ENCODE assay signal across 17 mouse cellular contexts in the genomic region with DNA sequence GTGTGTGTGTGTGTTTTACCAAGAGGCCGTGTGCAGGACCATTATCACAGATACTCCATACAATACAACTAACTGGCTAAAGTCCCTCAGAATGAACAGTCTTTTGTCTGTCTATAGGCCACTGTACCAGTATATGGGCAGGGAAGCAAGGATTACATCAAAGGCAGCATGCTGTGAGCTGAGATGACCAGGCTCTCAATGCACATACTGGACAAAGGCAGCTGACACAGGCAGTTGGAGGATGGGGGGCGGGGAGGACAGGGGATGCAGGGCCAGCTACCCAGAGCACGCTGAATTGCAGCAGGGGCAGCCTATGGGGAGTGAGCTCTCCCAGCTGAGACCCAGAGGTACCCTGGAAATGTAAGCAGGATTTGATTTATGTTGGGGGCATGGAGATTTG. TPM values are rescaled to one million over a fixed set of nuclear protein-coding genes. Genes with fewer than 3 reads are reported as not detected.
DNase-seq lines count a peak whose midpoint lies in the region; ATAC-seq and TF ChIP-seq lines count a peak whose summit lies in the region.
"Had no signal": no experiment of that assay in that cellular context is flagged by ENCODE, and none has a peak within 500 bp of the region (broad histone marks: within the 10 kb centered on the region; RNA-seq: fewer than 3 reads in every experiment).

No protein-coding gene starts in this region.

- H3K27me3 ChIP-seq in forebrain, embryonic 10.5 days (ENCODE audit: poor library complexity, severe bottlenecking), result no peaks in the 10 kb centered on the region
- no peaks in the 10 kb centered on the region for H3K27me3 ChIP-seq in forebrain, postnatal 0 days (ENCODE audit: insufficient read depth, low read length)
- H3K27me3 ChIP-seq in hindbrain, embryonic 13.5 days, result no peaks in the 10 kb centered on the region
- H3K27me3 ChIP-seq in midbrain, embryonic 16.5 days (ENCODE audit: control insufficient read depth, insufficient read depth, low read depth, low read length), result no peaks in the 10 kb centered on the region
- no peaks in the 10 kb centered on the region for H3K27me3 ChIP-seq in kidney, embryonic 16.5 days (ENCODE audit: insufficient read depth, low read length)
- H3K27me3 ChIP-seq: embryonic facial prominence, embryonic 13.5 days; stomach, embryonic 15.5 days had no signal

- H3K27ac ChIP-seq in forebrain, embryonic 10.5 days, result peak overlapping the region; percentile 74
- H3K27ac ChIP-seq in forebrain, postnatal 0 days (ENCODE audit: low read depth, low read length), result no peak overlapping the region
- 0 out of 2 replicates have a peak overlapping the region, but pooled peaks have one; percentile 52 for H3K27ac ChIP-seq in hindbrain, embryonic 13.5 days
- H3K27ac ChIP-seq in midbrain, embryonic 16.5 days (ENCODE audit: low read length), result no peak overlapping the region
- no peak overlapping the region for H3K27ac ChIP-seq in gastrocnemius, adult 2 months
- H3K27ac ChIP-seq in kidney, embryonic 16.5 days (ENCODE audit: low read length), result no peak overlapping the region
- H3K27ac ChIP-seq: embryonic facial prominence, embryonic 13.5 days; liver, embryonic 14.5 days; stomach, embryonic 15.5 days had no signal

- no peak overlapping the region for H3K4me3 ChIP-seq in forebrain, embryonic 10.5 days
- no peak overlapping the region for H3K4me3 ChIP-seq in forebrain, postnatal 0 days (ENCODE audit: low read depth, low read length)
- no peak overlapping the region for H3K4me3 ChIP-seq in hindbrain, embryonic 13.5 days
- H3K4me3 ChIP-seq in midbrain, embryonic 16.5 days (ENCODE audit: low read depth, low read length), result no peak overlapping the region
- no peak overlapping the region for H3K4me3 ChIP-seq in gastrocnemius, adult 2 months
- H3K4me3 ChIP-seq in kidney, embryonic 16.5 days (ENCODE audit: low read length), result no peak overlapping the region
- H3K4me3 ChIP-seq: embryonic facial prominence, embryonic 13.5 days; stomach, embryonic 15.5 days had no signal

- no peak overlapping the region for H3K9ac ChIP-seq in forebrain, postnatal 0 days
- H3K9ac ChIP-seq in hindbrain, embryonic 13.5 days, result peak overlapping the region; percentile 51; the same call in 1 of the 2 replicates
- H3K9ac ChIP-seq in midbrain, embryonic 16.5 days (ENCODE audit: low read depth, low read length), result no peak overlapping the region
- no peak overlapping the region for H3K9ac ChIP-seq in kidney, embryonic 16.5 days (replicated peaks; ENCODE audit: low read length)
- H3K9ac ChIP-seq: embryonic facial prominence, embryonic 13.5 days; liver, embryonic 14.5 days; stomach, embryonic 15.5 days had no signal

- no peaks in the 10 kb centered on the region for H3K36me3 ChIP-seq in forebrain, embryonic 10.5 days (replicated peaks)
- no peaks in the 10 kb centered on the region for H3K36me3 ChIP-seq in forebrain, postnatal 0 days (ENCODE audit: insufficient read depth)
- H3K36me3 ChIP-seq in hindbrain, embryonic 13.5 days, result no peaks in the 10 kb centered on the region
- H3K36me3 ChIP-seq in midbrain, embryonic 16.5 days (ENCODE audit: control insufficient read depth, insufficient read depth, low read length), result no peaks in the 10 kb centered on the region
- no peaks in the 10 kb centered on the region for H3K36me3 ChIP-seq in kidney, embryonic 16.5 days (ENCODE audit: insufficient read depth, low read length)
- H3K36me3 ChIP-seq: embryonic facial prominence, embryonic 13.5 days; stomach, embryonic 15.5 days had no signal

- ATAC-seq in forebrain, postnatal 0 days, result no peak
- ATAC-seq in hindbrain, embryonic 13.5 days (ENCODE audit: low FRiP score), result peak; percentile 43; the same call in 1 of the 2 replicates
- ATAC-seq in midbrain, embryonic 16.5 days, result peak; percentile 42; the same call in 1 of the 2 replicates
- ATAC-seq in kidney, embryonic 16.5 days (ENCODE audit: low FRiP score, low TSS enrichment), result no peak

- no peaks in the 10 kb centered on the region for H3K9me3 ChIP-seq in forebrain, embryonic 10.5 days
- H3K9me3 ChIP-seq in forebrain, postnatal 0 days (ENCODE audit: low read length), result no peaks in the 10 kb centered on the region
- H3K9me3 ChIP-seq in hindbrain, embryonic 13.5 days, result no peaks in the 10 kb centered on the region
- H3K9me3 ChIP-seq in midbrain, embryonic 16.5 days (replicated peaks; ENCODE audit: control insufficient read depth, low read length, poor library complexity, severe bottlenecking), result no peaks in the 10 kb centered on the region
- no peaks in the 10 kb centered on the region for H3K9me3 ChIP-seq in kidney, embryonic 16.5 days (ENCODE audit: low read length)
- H3K9me3 ChIP-seq: embryonic facial prominence, embryonic 13.5 days; stomach, embryonic 15.5 days had no signal

- H3K4me1 ChIP-seq in forebrain, embryonic 10.5 days, result peaks cover 29% of the 10 kb centered on the region
- no peaks in the 10 kb centered on the region for H3K4me1 ChIP-seq in forebrain, postnatal 0 days (ENCODE audit: insufficient read depth)
- peaks cover 19% of the 10 kb centered on the region for H3K4me1 ChIP-seq in hindbrain, embryonic 13.5 days (replicated peaks)
- no peaks in the 10 kb centered on the region; the same call in 1 of the 2 replicates for H3K4me1 ChIP-seq in midbrain, embryonic 16.5 days (ENCODE audit: control insufficient read depth, insufficient read depth, low read length)
- H3K4me1 ChIP-seq in kidney, embryonic 16.5 days (ENCODE audit: insufficient read depth, low read length), result peaks cover 12% of the 10 kb centered on the region
- H3K4me1 ChIP-seq: stomach, embryonic 15.5 days had no signal

- intact Hi-C loops in gastrocnemius, adult 2 months (cut with DNase I), result no loop called here

- peak; percentile 47 for DNase-seq in forebrain, embryonic 10.5 days (ENCODE audit: extremely low spot score, low spot score)
- no peak for DNase-seq in forebrain, postnatal 0 days
- DNase-seq in brain, embryonic 14.5 days (ENCODE audit: low read depth), result peak; percentile 66
- no peak for DNase-seq in right cerebral cortex, postnatal 36 days (ENCODE audit: low spot score in 2 of 2)
- no peak for DNase-seq in gastrocnemius, adult 2 months
- DNase-seq: adrenal gland, postnatal 14 days; cerebellum, adult 11-12 months; heart, adult 18-20 months; heart, postnatal 14 days; lung, postnatal 36 days; right cerebral cortex, postnatal 25 days had no signal

- no peak overlapping the region for H3K4me2 ChIP-seq in forebrain, postnatal 0 days (ENCODE audit: low read depth)
- no peak overlapping the region for H3K4me2 ChIP-seq in hindbrain, embryonic 13.5 days
- H3K4me2 ChIP-seq in midbrain, embryonic 16.5 days (ENCODE audit: low read length), result no peak overlapping the region
- no peak overlapping the region for H3K4me2 ChIP-seq in kidney, embryonic 16.5 days (replicated peaks; ENCODE audit: low read depth, low read length)
- H3K4me2 ChIP-seq: embryonic facial prominence, embryonic 13.5 days; stomach, embryonic 15.5 days had no signal

- WGBS in forebrain, embryonic 10.5 days, result 35% methylated on average over 3 of the region's 3 CpGs
- WGBS in forebrain, postnatal 0 days, result 29% methylated on average over 3 of the region's 3 CpGs
- 28% methylated on average over 3 of the region's 3 CpGs for WGBS in hindbrain, embryonic 13.5 days
- WGBS in midbrain, embryonic 16.5 days, result 29% methylated on average over 3 of the region's 3 CpGs
- WGBS in kidney, embryonic 16.5 days, result 44% methylated on average over 3 of the region's 3 CpGs

- no peak for TF ChIP-seq POLR2A in brain, embryonic 14.5 days (IDR thresholded peaks at IDR 0.05; ENCODE audit: borderline replicate concordance, extremely low read depth, insufficient read depth, insufficient read length, poor library complexity, severe bottlenecking)

- no peak for TF ChIP-seq CTCF in forebrain, postnatal 0 days (IDR thresholded peaks at IDR 0.05; ENCODE audit: low read depth)
- no peak for TF ChIP-seq CTCF in brain, embryonic 14.5 days (IDR thresholded peaks at IDR 0.05; ENCODE audit: borderline replicate concordance, extremely low read depth, insufficient read depth, insufficient read length)
- TF ChIP-seq CTCF in gastrocnemius, adult 2 months (IDR thresholded peaks at IDR 0.05), result no peak

RNA-seq across cellular contexts. Expression of gene Sipa1l2, which starts 20.8 kb away (rescaled TPM):
- 13.1 and 15.4 TPM in 2 replicates for polyA plus RNA-seq in forebrain, embryonic 10.5 days (2016; fragmentation: Nextera tagmentation; extraction: Ambion mirVana)
- total RNA-seq in forebrain, postnatal 0 days (2014; rRNA removed), result 36.7 and 44.3 TPM in 2 replicates
- polyA plus RNA-seq in forebrain, postnatal 0 days (2015; fragmentation: Nextera tagmentation; extraction: Ambion mirVana), result 8.7 and 10.6 TPM in 2 replicates
- polyA plus RNA-seq in brain, embryonic 14.5 days (2012; rRNA removed), result 45.4 and 52.0 TPM in 2 replicates
- polyA plus RNA-seq in hindbrain, embryonic 13.5 days (2015; fragmentation: Nextera tagmentation; extraction: Ambion mirVana), result 24.7 and 26.5 TPM in 2 replicates
- 21.7 and 26.2 TPM in 2 replicates for polyA plus RNA-seq in midbrain, embryonic 16.5 days (2015; fragmentation: Nextera tagmentation; extraction: Ambion mirVana)
- total RNA-seq in gastrocnemius, adult 2 months (2021), result 10 to 100 TPM in 1 of 2 experiments, 1 to 10 TPM in 1; 4.5 to 10.8 TPM
- 18.1 and 18.3 TPM in 2 replicates for polyA plus RNA-seq in kidney, embryonic 16.5 days (2015; fragmentation: Nextera tagmentation; extraction: Ambion mirVana)

Comparison
In these comparisons a context has a peak if more than half of its experiments do, and no peak if none do; other contexts are left out.
1. DNase-seq: peak in forebrain, embryonic 10.5 days (single experiment) and brain, embryonic 14.5 days (single experiment); none in forebrain, postnatal 0 days (single experiment), right cerebral cortex, postnatal 36 days (0 of 2) and gastrocnemius, adult 2 months (single experiment).
2. H3K27ac ChIP-seq: peak in forebrain, embryonic 10.5 days (single experiment) and hindbrain, embryonic 13.5 days (single experiment); none in forebrain, postnatal 0 days (single experiment), midbrain, embryonic 16.5 days (single experiment), gastrocnemius, adult 2 months (single experiment) and kidney, embryonic 16.5 days (single experiment).
3. ATAC-seq: peak in hindbrain, embryonic 13.5 days (single experiment) and midbrain, embryonic 16.5 days (single experiment); none in forebrain, postnatal 0 days (single experiment) and kidney, embryonic 16.5 days (single experiment).